Mouse (Mus musculus): ENCODE measurements at regions not wholly inside any gene's neighbourhood (a gene's known extent, or its start where the extent isn't known, plus 50 kb on each side); places are given as distances from the start of the nearest gene placed in this dataset.
"Not testable (repeated sequence)": the region's sequence is repeated elsewhere in the genome, so short reads cannot be mapped to it uniquely, and the experiment has no call there.

DNA sequence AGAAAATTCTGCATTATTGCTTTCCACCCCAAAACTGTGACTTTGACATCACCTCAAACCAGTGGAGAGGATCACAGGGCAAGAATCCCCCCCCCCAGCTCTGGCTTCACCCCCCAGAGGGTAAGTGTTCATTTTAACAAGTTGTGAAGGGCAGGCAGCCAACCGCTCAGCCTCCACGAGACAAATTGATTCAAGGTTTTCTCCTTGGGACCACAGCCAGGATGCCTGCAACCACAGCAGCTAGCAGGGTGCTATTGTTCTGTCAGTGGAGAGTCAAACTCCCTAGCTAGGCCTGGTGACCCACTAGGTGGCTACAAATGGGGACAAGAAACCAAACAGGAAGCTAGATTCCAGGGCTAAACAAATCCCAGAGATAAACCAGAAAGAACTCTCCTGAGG, 166.6 kb upstream of the 2610301B20Rik start:
- H3K9ac ChIP-seq (ENCODE audit: low read depth, low read length, severe bottlenecking) = no peak overlapping the region
- 4% methylated on average over 2 of the region's 2 CpGs for WGBS
- ATAC-seq (ENCODE audit: low FRiP score, low read depth) (peak; percentile 67; the same call in 1 of the 2 replicates), DNase-seq (ENCODE audit: low spot score) (peak; percentile 68)
- no peaks in the 10 kb centered on the region for H3K36me3 ChIP-seq (ENCODE audit: control insufficient read depth, insufficient read depth, low read length)
- no peaks in the 10 kb centered on the region for H3K27me3 ChIP-seq (ENCODE audit: control insufficient read depth, insufficient read depth, low read length)
- no peak for TF ChIP-seq POLR2A (IDR thresholded peaks at IDR 0.05; ENCODE audit: borderline replicate concordance, extremely low read depth, insufficient read depth, insufficient read length)
- no peak overlapping the region for H3K4me2 ChIP-seq (replicated peaks; ENCODE audit: low read depth, low read length, severe bottlenecking)
- no peak overlapping the region for H3K27ac ChIP-seq (replicated peaks; ENCODE audit: low read depth, low read length)
- no peak overlapping the region for H3K4me3 ChIP-seq (replicated peaks; ENCODE audit: low read length)
- no peaks in the 10 kb centered on the region for H3K9me3 ChIP-seq (ENCODE audit: control insufficient read depth, low read length)
- H3K4me1 ChIP-seq (ENCODE audit: control insufficient read depth, insufficient read depth, low read length) = peaks cover 20% of the 10 kb centered on the region

DNA sequence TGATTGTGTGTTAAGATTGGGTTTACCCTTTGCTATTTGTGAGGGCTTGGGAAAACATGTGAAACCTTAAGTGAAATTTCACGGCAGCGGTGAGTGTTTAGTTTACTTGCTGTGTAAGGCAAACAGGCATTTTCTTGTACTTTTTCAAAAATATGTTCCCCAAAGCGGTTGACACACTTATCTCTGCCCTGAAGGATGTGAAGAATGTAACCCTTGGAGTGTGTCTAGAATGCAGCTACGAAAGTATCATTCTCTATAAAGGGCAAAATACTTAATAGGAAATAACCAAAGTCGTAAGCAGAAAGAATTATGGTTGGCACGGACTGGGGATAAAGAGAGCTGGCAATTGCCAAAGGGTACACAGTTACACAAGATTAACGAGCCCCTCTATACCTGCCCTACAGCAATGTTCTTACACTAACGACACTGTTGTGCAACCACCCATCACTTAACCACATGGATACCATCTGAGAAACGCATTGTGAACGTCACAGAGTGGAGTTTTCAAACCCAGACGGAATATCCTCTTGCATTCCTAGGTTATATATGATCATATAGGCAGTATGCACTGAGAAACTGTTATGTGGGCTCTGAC, 162.3 kb upstream of the 2610301B20Rik start:
- peaks cover 12% of the 10 kb centered on the region for H3K4me1 ChIP-seq (ENCODE audit: control insufficient read depth, insufficient read depth, low read length)
- ATAC-seq (ENCODE audit: low FRiP score, low read depth) (no peak), DNase-seq (ENCODE audit: low spot score) (no peak)
- H3K4me2 ChIP-seq (replicated peaks; ENCODE audit: low read depth, low read length, severe bottlenecking) = no peak overlapping the region
- H3K27me3 ChIP-seq (ENCODE audit: control insufficient read depth, insufficient read depth, low read length) = no peaks in the 10 kb centered on the region
- 40% methylated on average over 11 of the region's 11 CpGs for WGBS
- no peak overlapping the region for H3K9ac ChIP-seq (ENCODE audit: low read depth, low read length, severe bottlenecking)
- H3K4me3 ChIP-seq (replicated peaks; ENCODE audit: low read length) = no peak overlapping the region
- TF ChIP-seq POLR2A (IDR thresholded peaks at IDR 0.05; ENCODE audit: borderline replicate concordance, extremely low read depth, insufficient read depth, insufficient read length) = no peak
- H3K9me3 ChIP-seq (ENCODE audit: control insufficient read depth, low read length) = no peaks in the 10 kb centered on the region
- H3K27ac ChIP-seq (replicated peaks; ENCODE audit: low read depth, low read length) = no peak overlapping the region
- no peaks in the 10 kb centered on the region for H3K36me3 ChIP-seq (ENCODE audit: control insufficient read depth, insufficient read depth, low read length)

DNA sequence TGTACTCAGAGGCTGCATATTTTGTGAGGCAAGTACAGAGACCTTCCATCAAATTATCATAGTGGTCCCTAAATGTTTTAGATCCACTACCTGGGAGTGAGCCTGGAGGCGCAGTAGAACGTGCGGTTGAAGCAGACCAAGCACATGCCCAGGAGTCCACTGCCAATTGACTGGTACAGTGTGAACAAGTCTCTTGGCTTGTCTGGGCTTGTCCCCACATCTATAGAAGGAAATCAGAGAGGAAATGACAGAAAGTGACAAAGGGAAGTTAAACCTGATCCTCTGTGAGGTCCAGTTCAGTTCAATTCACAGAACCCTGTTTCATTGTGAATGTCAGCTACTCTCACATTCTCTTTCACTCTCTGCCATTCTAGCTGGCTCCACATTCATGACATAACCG, 151.0 kb upstream of the 2610301B20Rik start:
- H3K27me3 ChIP-seq (ENCODE audit: control insufficient read depth, insufficient read depth, low read length) = no peaks in the 10 kb centered on the region
- ATAC-seq (ENCODE audit: low FRiP score, low read depth) (no peak), DNase-seq (ENCODE audit: low spot score) (no peak)
- H3K4me1 ChIP-seq (ENCODE audit: control insufficient read depth, insufficient read depth, low read length) = no peaks in the 10 kb centered on the region
- H3K27ac ChIP-seq (replicated peaks; ENCODE audit: low read depth, low read length) = no peak overlapping the region
- no peaks in the 10 kb centered on the region for H3K9me3 ChIP-seq (ENCODE audit: control insufficient read depth, low read length)
- H3K4me2 ChIP-seq (replicated peaks; ENCODE audit: low read depth, low read length, severe bottlenecking) = no peak overlapping the region
- no peaks in the 10 kb centered on the region for H3K36me3 ChIP-seq (ENCODE audit: control insufficient read depth, insufficient read depth, low read length)
- H3K4me3 ChIP-seq (replicated peaks; ENCODE audit: low read length) = no peak overlapping the region
- no peak for TF ChIP-seq POLR2A (IDR thresholded peaks at IDR 0.05; ENCODE audit: borderline replicate concordance, extremely low read depth, insufficient read depth, insufficient read length)
- no peak overlapping the region for H3K9ac ChIP-seq (ENCODE audit: low read depth, low read length, severe bottlenecking)
- WGBS = 84% methylated on average over 4 of the region's 4 CpGs

DNA sequence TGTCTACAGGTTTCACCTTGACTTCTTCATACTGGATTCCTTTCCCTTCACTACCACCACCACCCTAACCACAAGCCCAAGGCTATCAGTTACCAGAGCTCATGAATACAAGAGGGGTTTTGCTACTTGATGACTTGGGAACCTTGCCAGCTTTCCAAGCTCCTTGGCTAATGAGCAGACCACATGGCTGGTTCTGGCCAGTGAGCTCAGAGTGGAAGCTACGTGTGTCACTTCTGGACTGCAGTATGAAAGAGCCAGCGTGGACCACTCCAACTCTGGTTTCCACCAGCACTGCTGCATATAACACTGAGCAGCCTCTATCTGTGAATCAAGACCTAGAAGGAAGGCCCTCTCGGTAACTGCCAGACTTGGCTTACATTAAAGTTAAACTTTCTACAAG, 146.4 kb upstream of the 2610301B20Rik start:
- no peaks in the 10 kb centered on the region for H3K36me3 ChIP-seq (ENCODE audit: control insufficient read depth, insufficient read depth, low read length)
- H3K4me1 ChIP-seq (ENCODE audit: control insufficient read depth, insufficient read depth, low read length) = 0 out of 2 replicates have a peak, but pooled peaks cover 3% of the 10 kb centered on the region
- peak; percentile 47 for DNase-seq (ENCODE audit: low spot score)
- no peak overlapping the region for H3K4me3 ChIP-seq (replicated peaks; ENCODE audit: low read length)
- no peaks in the 10 kb centered on the region for H3K27me3 ChIP-seq (ENCODE audit: control insufficient read depth, insufficient read depth, low read length)
- no peak overlapping the region for H3K9ac ChIP-seq (ENCODE audit: low read depth, low read length, severe bottlenecking)
- WGBS = 36% methylated on average over 3 of the region's 3 CpGs
- TF ChIP-seq POLR2A (IDR thresholded peaks at IDR 0.05; ENCODE audit: borderline replicate concordance, extremely low read depth, insufficient read depth, insufficient read length) = no peak
- H3K9me3 ChIP-seq (ENCODE audit: control insufficient read depth, low read length) = no peaks in the 10 kb centered on the region
- peak; percentile 55 for ATAC-seq (ENCODE audit: low FRiP score, low read depth)
- no peak overlapping the region for H3K27ac ChIP-seq (replicated peaks; ENCODE audit: low read depth, low read length)
- no peak overlapping the region for H3K4me2 ChIP-seq (replicated peaks; ENCODE audit: low read depth, low read length, severe bottlenecking)

DNA sequence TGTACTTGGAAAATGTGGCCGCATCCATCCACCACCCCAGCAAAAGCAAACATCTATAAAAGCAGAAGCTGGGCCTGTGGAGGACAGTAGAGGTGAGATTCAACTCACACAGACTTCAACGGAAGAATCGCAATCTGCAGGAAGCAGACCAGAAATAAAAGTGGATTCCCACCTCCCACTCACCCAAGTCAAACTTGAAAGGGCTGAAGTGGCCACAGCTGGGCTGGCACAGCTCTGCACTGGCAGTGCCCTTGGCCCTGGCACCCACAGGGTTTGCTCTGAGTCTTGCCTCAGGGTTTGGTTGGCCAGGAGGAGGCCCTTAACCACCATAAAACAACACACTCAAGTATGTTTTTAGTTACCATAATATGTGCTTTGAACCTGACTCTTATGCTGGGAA, 129.1 kb upstream of the 2610301B20Rik start:
- 77% methylated on average over 3 of the region's 3 CpGs for WGBS
- no peak overlapping the region for H3K9ac ChIP-seq (ENCODE audit: low read depth, low read length, severe bottlenecking)
- ATAC-seq (ENCODE audit: low FRiP score, low read depth) (no peak), DNase-seq (ENCODE audit: low spot score) (no peak)
- TF ChIP-seq POLR2A (IDR thresholded peaks at IDR 0.05; ENCODE audit: borderline replicate concordance, extremely low read depth, insufficient read depth, insufficient read length) = no peak
- no peaks in the 10 kb centered on the region for H3K27me3 ChIP-seq (ENCODE audit: control insufficient read depth, insufficient read depth, low read length)
- H3K4me1 ChIP-seq (ENCODE audit: control insufficient read depth, insufficient read depth, low read length) = no peaks in the 10 kb centered on the region
- H3K36me3 ChIP-seq (ENCODE audit: control insufficient read depth, insufficient read depth, low read length) = no peaks in the 10 kb centered on the region
- H3K27ac ChIP-seq (replicated peaks; ENCODE audit: low read depth, low read length) = no peak overlapping the region
- no peaks in the 10 kb centered on the region for H3K9me3 ChIP-seq (ENCODE audit: control insufficient read depth, low read length)
- H3K4me3 ChIP-seq (replicated peaks; ENCODE audit: low read length) = no peak overlapping the region
- H3K4me2 ChIP-seq (replicated peaks; ENCODE audit: low read depth, low read length, severe bottlenecking) = no peak overlapping the region

DNA sequence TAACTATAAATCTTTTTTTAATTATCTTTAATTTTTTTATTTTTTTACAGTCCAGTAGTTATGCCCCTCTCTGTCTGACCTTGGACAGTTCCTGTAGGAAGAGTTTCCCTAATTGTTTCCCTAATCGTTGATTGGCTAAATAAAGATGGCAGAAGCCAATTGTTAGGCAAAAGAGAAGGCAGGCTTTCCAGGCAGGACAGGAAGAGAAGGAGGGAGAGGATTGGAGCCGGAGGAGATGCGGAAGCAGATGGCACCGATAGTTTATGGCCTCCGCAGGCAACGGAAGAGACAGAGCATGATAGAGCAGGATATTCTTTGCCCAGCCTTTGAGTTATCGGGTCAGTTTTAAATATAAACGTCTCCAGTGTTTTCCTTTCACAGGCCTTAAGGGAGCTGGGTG, 125.5 kb upstream of the 2610301B20Rik start:
- WGBS = 88% methylated on average over 8 of the region's 8 CpGs
- ATAC-seq (ENCODE audit: low FRiP score, low read depth) (no peak), DNase-seq (ENCODE audit: low spot score) (no peak)
- H3K27ac ChIP-seq (replicated peaks; ENCODE audit: low read depth, low read length) = no peak overlapping the region
- TF ChIP-seq POLR2A (IDR thresholded peaks at IDR 0.05; ENCODE audit: borderline replicate concordance, extremely low read depth, insufficient read depth, insufficient read length) = no peak
- H3K4me1 ChIP-seq (ENCODE audit: control insufficient read depth, insufficient read depth, low read length) = no peaks in the 10 kb centered on the region
- H3K9ac ChIP-seq (ENCODE audit: low read depth, low read length, severe bottlenecking) = no peak overlapping the region
- H3K9me3 ChIP-seq (ENCODE audit: control insufficient read depth, low read length) = no peaks in the 10 kb centered on the region
- no peaks in the 10 kb centered on the region for H3K36me3 ChIP-seq (ENCODE audit: control insufficient read depth, insufficient read depth, low read length)
- H3K4me3 ChIP-seq (replicated peaks; ENCODE audit: low read length) = no peak overlapping the region
- H3K27me3 ChIP-seq (ENCODE audit: control insufficient read depth, insufficient read depth, low read length) = no peaks in the 10 kb centered on the region
- no peak overlapping the region for H3K4me2 ChIP-seq (replicated peaks; ENCODE audit: low read depth, low read length, severe bottlenecking)

DNA sequence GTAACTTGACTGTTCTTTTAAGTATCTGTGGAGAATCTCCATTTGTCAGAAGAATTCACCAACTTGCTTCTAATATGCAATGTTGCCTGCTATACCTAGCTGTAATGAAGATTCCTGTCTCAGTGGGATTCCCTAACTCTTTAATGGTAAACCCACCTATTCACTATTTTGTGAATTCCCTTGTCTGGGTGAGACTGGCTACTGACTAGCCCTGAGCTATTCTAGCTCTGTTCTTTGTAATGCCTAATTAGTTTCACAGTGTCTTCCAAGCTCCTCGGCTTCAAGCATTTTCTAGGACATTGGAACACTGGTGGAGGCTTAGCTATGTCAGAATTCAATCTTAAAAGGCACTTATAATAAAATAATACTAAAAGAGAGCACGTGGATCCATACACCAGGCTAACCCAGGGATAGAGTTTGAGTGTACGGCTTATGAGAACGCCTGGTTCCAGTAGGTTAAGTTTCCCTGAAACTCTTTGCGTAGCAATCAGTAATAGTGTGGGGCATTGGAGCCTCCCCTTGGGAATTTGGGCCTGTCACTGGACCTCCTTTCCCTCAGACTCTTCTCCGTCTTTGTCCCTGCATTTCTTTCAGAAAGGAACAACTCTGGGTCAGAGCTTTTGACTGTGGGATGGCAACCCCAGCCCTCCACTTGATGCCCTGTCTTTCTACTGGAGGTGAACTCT, 123.8 kb upstream of the 2610301B20Rik start:
- H3K9ac ChIP-seq (ENCODE audit: low read depth, low read length, severe bottlenecking); H3K4me3 ChIP-seq (replicated peaks; ENCODE audit: low read length); DNase-seq (ENCODE audit: low spot score); H3K27ac ChIP-seq (replicated peaks; ENCODE audit: low read depth, low read length); ATAC-seq (ENCODE audit: low FRiP score, low read depth); H3K4me1 ChIP-seq (ENCODE audit: control insufficient read depth, insufficient read depth, low read length); H3K36me3 ChIP-seq (ENCODE audit: control insufficient read depth, insufficient read depth, low read length); H3K27me3 ChIP-seq (ENCODE audit: control insufficient read depth, insufficient read depth, low read length); H3K9me3 ChIP-seq (ENCODE audit: control insufficient read depth, low read length); H3K4me2 ChIP-seq (replicated peaks; ENCODE audit: low read depth, low read length, severe bottlenecking): not testable (repeated sequence)
- 75% methylated on average over 6 of the region's 6 CpGs for WGBS
